Mouse (Mus musculus) brain, embryonic 14.5 days (tissue): ENCODE measurements around the gene Gm13691.

Experiments used
- CTCF ChIP-seq: fragments of 200-500 bp; IDR thresholded peaks from 2 replicates; pipeline ENCODE4 v1.5.1; 2012; ENCODE audit warnings: inconsistent platforms, mild to moderate bottlenecking, moderate library complexity, borderline replicate concordance; ENCODE audit not compliant: insufficient read depth, insufficient read length; ENCODE audit errors: extremely low read depth
- POLR2A ChIP-seq: fragments of 200-500 bp; IDR thresholded peaks from 2 replicates; pipeline ENCODE4 v1.6.1; 2012; ENCODE audit warnings: mild to moderate bottlenecking, inconsistent platforms, borderline replicate concordance; ENCODE audit not compliant: poor library complexity, insufficient read depth, insufficient read length, severe bottlenecking; ENCODE audit errors: extremely low read depth

GRCm38 (mm10) chr2:84039277-84039676 lies 48.9 kb downstream of the Gm13691 start:
- no peak for TF ChIP-seq POLR2A
- no peak for TF ChIP-seq CTCF
